Mouse (Mus musculus): Measurements from ENCODE around the gene Tuft1.

Tuft1 gene

GRCm38 (mm10) chr3:94597224-94597779, 61.4 kb downstream of the Tuft1 start:
- DNase-seq (ENCODE audit: low spot score in 2 of 2), result no peak

GRCm38 (mm10) chr3:94595871-94596287, 62.8 kb downstream of the Tuft1 start:
- no peak for DNase-seq (ENCODE audit: low spot score in 2 of 2)

GRCm38 (mm10) chr3:94591066-94591465, 67.6 kb downstream of the Tuft1 start:
- no peak for DNase-seq (ENCODE audit: low spot score in 2 of 2)

- no peak for DNase-seq (ENCODE audit: low spot score in 2 of 2)
These were observed 70.7 kb downstream of the Tuft1 start for GRCm38 (mm10) chr3:94587962-94588361.

- no peak for DNase-seq (ENCODE audit: low spot score in 2 of 2)
These were observed 75.7 kb downstream of the Tuft1 start for GRCm38 (mm10) chr3:94582944-94583343.

- peak; percentile 88 to 89 for DNase-seq (ENCODE audit: low spot score in 2 of 2)
These were observed 76.2 kb downstream of the Tuft1 start, which contains the start of gene Snx27 for GRCm38 (mm10) chr3:94582456-94582891. TSS of gene Snx27 (minus strand) at chr3:94582716.

- DNase-seq (ENCODE audit: low spot score in 2 of 2), result no peak
These were observed 76.7 kb downstream of the Tuft1 start for GRCm38 (mm10) chr3:94581793-94582455.

- peak; percentile 11 to 13 for DNase-seq (ENCODE audit: low spot score in 2 of 2)
These were observed 77.4 kb downstream of the Tuft1 start for GRCm38 (mm10) chr3:94581138-94581780.

GRCm38 (mm10) chr3:94574506-94574905, 84.2 kb downstream of the Tuft1 start:
- no peak for DNase-seq (ENCODE audit: low spot score in 2 of 2)

GRCm38 (mm10) chr3:94567242-94567641, 91.4 kb downstream of the Tuft1 start:
- no peak for DNase-seq (ENCODE audit: low spot score in 2 of 2)

GRCm38 (mm10) chr3:94565557-94565956, 93.1 kb downstream of the Tuft1 start:
- DNase-seq (ENCODE audit: low spot score in 2 of 2), result no peak

GRCm38 (mm10) chr3:94565127-94565526, 93.5 kb downstream of the Tuft1 start:
- no peak for DNase-seq (ENCODE audit: low spot score in 2 of 2)

GRCm38 (mm10) chr3:94564356-94565010, 94.2 kb downstream of the Tuft1 start:
- DNase-seq (ENCODE audit: low spot score in 2 of 2), result no peak

- no peak for DNase-seq (ENCODE audit: low spot score in 2 of 2)
These were observed 95.5 kb downstream of the Tuft1 start for GRCm38 (mm10) chr3:94563163-94563562.

All from frontal cortex, postnatal 14 days (tissue).